Mouse (Mus musculus): ENCODE results near the gene Casp2. TPM values are rescaled to one million over a fixed set of nuclear protein-coding genes. Genes with fewer than 3 reads are reported as not detected.

Casp2 gene
- polyA plus RNA-seq, 1 experiment from 2014 or later = 30.8 TPM

- Histone ChIP-seq H3K4me1 (ENCODE audit: control insufficient read depth in 2 of 2, insufficient read depth in 2 of 2, low read length in 2 of 2) (peaks cover 5 to 12% of the 10 kb centered on the region in 2 experiments; a peak in 3 of 4 replicates), H3K4me2 (ENCODE audit: low read length) (no peak within 1 kb of the TSS), H3K27ac (replicated peaks in 1 of 2; ENCODE audit: control insufficient read depth in 1 of 2, insufficient read depth in 1 of 2, low read depth in 2 of 2, low read length in 2 of 2) (no peak within 1 kb of the TSS), H3K27me3 (ENCODE audit: control insufficient read depth, insufficient read depth, low read length) (no peaks in the 10 kb centered on the region), H3K9me3 (ENCODE audit: control insufficient read depth, low read length) (no peaks in the 10 kb centered on the region), H3K36me3 (ENCODE audit: control insufficient read depth, insufficient read depth, low read length) (peaks cover 35% of the 10 kb centered on the region), H3K4me3 (ENCODE audit: control insufficient read depth in 1 of 2, insufficient read depth in 1 of 2, low read depth in 1 of 2, low read length in 2 of 2) (no peak within 1 kb of the TSS), H3K9ac (ENCODE audit: low read length) (no peak within 1 kb of the TSS)
- no peak for ATAC-seq (ENCODE audit: insufficient number of reproducible peaks, insufficient read depth, low FRiP score, low read depth)
- 48% methylated on average over 4 of the region's 5 CpGs for WGBS
Measured at GRCm38 (mm10) chr6:42286448-42286847, 21.7 kb downstream of the Casp2 start, which contains the start of gene Clcn1. Clcn1 (plus strand) TSS chr6:42286685.

- Histone ChIP-seq H3K4me3 (ENCODE audit: control insufficient read depth in 1 of 2, insufficient read depth in 1 of 2, low read depth in 1 of 2, low read length in 2 of 2) (no peak overlapping the region), H3K27me3 (ENCODE audit: control insufficient read depth, insufficient read depth, low read length) (no peaks in the 10 kb centered on the region), H3K9me3 (ENCODE audit: control insufficient read depth, low read length) (no peaks in the 10 kb centered on the region), H3K4me2 (ENCODE audit: low read length) (no peak overlapping the region), H3K27ac (replicated peaks in 1 of 2; ENCODE audit: control insufficient read depth in 1 of 2, insufficient read depth in 1 of 2, low read depth in 2 of 2, low read length in 2 of 2) (no peak overlapping the region), H3K9ac (ENCODE audit: low read length) (no peak overlapping the region), H3K36me3 (ENCODE audit: control insufficient read depth, insufficient read depth, low read length) (peaks cover 27% of the 10 kb centered on the region), H3K4me1 (ENCODE audit: control insufficient read depth in 2 of 2, insufficient read depth in 2 of 2, low read length in 2 of 2) (peaks cover 5 to 12% of the 10 kb centered on the region in 2 experiments; a peak in 3 of 4 replicates)
- no peak for ATAC-seq (ENCODE audit: insufficient number of reproducible peaks, insufficient read depth, low FRiP score, low read depth)
Measured at GRCm38 (mm10) chr6:42287562-42287961, 22.8 kb downstream of the Casp2 start.

DNA sequence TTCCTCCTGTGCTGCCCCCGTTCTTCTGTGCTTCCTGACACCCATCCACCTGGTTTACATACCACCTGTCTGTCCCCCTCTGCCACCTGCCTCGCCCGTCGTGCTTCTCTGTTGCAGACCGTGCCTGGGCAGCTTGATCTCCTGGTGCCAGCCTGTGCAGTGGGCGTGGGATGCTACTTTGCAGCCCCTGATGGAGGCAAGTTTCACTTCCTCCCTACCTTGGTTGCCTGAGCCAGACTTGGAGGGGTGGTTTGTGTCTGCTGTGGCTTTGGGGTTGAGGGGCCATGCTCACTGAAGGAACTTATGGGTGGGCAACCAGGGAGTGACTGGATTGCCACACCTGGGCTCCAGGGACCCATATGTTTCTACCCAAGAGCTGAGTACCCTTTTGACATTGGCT is 28.5 kb downstream of the Casp2 start:
- H3K9me3 ChIP-seq (ENCODE audit: control insufficient read depth, low read length) = no peaks in the 10 kb centered on the region
- H3K4me3 ChIP-seq (ENCODE audit: control insufficient read depth in 1 of 2, insufficient read depth in 1 of 2, low read depth in 1 of 2, low read length in 2 of 2) = no peak overlapping the region
- H3K9ac ChIP-seq (ENCODE audit: low read length) = no peak overlapping the region
- H3K4me1 ChIP-seq (ENCODE audit: control insufficient read depth in 2 of 2, insufficient read depth in 2 of 2, low read length in 2 of 2) = peaks cover 0 to 3% of the 10 kb centered on the region in 2 experiments; a peak in 1 of 4 replicates
- no peak overlapping the region for H3K27ac ChIP-seq (replicated peaks in 1 of 2; ENCODE audit: control insufficient read depth in 1 of 2, insufficient read depth in 1 of 2, low read depth in 2 of 2, low read length in 2 of 2)
- H3K36me3 ChIP-seq (ENCODE audit: control insufficient read depth, insufficient read depth, low read length) = peaks cover 26% of the 10 kb centered on the region; the same call in 1 of the 2 replicates
- H3K4me2 ChIP-seq (ENCODE audit: low read length) = no peak overlapping the region
- no peak for ATAC-seq (ENCODE audit: insufficient number of reproducible peaks, insufficient read depth, low FRiP score, low read depth)
- no peaks in the 10 kb centered on the region for H3K27me3 ChIP-seq (ENCODE audit: control insufficient read depth, insufficient read depth, low read length)
- WGBS = 86% methylated on average over 6 of the region's 6 CpGs

- Histone ChIP-seq H3K4me3 (ENCODE audit: control insufficient read depth in 1 of 2, insufficient read depth in 1 of 2, low read depth in 1 of 2, low read length in 2 of 2) (no peak overlapping the region), H3K4me2 (ENCODE audit: low read length) (no peak overlapping the region), H3K27me3 (ENCODE audit: control insufficient read depth, insufficient read depth, low read length) (no peaks in the 10 kb centered on the region), H3K9me3 (ENCODE audit: control insufficient read depth, low read length) (no peaks in the 10 kb centered on the region), H3K36me3 (ENCODE audit: control insufficient read depth, insufficient read depth, low read length) (peaks cover 31% of the 10 kb centered on the region), H3K9ac (ENCODE audit: low read length) (no peak overlapping the region), H3K27ac (replicated peaks in 1 of 2; ENCODE audit: control insufficient read depth in 1 of 2, insufficient read depth in 1 of 2, low read depth in 2 of 2, low read length in 2 of 2) (no peak overlapping the region), H3K4me1 (ENCODE audit: control insufficient read depth in 2 of 2, insufficient read depth in 2 of 2, low read length in 2 of 2) (peaks cover 0 to 3% of the 10 kb centered on the region in 2 experiments; a peak in 1 of 4 replicates)
- WGBS = 63% methylated on average over 3 of the region's 3 CpGs
- ATAC-seq (ENCODE audit: insufficient number of reproducible peaks, insufficient read depth, low FRiP score, low read depth) = no peak
Measured at GRCm38 (mm10) chr6:42295549-42296094, 30.8 kb downstream of the Casp2 start.

DNA sequence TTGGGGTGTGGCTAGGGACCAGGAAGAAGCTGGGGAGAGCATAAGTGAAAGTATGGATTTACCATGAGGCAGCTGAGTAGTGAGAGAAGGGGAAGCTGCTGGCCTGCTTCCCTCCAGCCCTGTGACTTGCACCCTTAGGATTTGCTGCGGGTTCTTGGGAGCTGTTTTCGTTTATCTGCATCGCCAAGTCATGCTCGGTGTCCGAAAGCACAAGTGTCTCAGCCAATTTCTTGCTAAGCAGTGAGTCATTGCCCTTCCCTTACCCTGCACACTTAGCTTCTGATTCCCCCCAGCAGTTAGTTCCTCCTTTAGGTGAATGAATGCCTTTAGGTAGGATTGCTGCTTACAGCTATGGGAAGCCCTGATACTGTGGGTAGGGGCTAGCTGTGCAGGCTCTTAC is 34.6 kb downstream of the Casp2 start:
- Histone ChIP-seq H3K27me3 (ENCODE audit: control insufficient read depth, insufficient read depth, low read length) (no peaks in the 10 kb centered on the region), H3K4me2 (ENCODE audit: low read length) (no peak overlapping the region), H3K9ac (ENCODE audit: low read length) (no peak overlapping the region), H3K27ac (replicated peaks in 1 of 2; ENCODE audit: control insufficient read depth in 1 of 2, insufficient read depth in 1 of 2, low read depth in 2 of 2, low read length in 2 of 2) (no peak overlapping the region), H3K36me3 (ENCODE audit: control insufficient read depth, insufficient read depth, low read length) (peaks cover 22% of the 10 kb centered on the region), H3K4me1 (ENCODE audit: control insufficient read depth in 2 of 2, insufficient read depth in 2 of 2, low read length in 2 of 2) (peaks cover 0 to 3% of the 10 kb centered on the region in 2 experiments; a peak in 1 of 4 replicates), H3K9me3 (ENCODE audit: control insufficient read depth, low read length) (no peaks in the 10 kb centered on the region), H3K4me3 (ENCODE audit: control insufficient read depth in 1 of 2, insufficient read depth in 1 of 2, low read depth in 1 of 2, low read length in 2 of 2) (no peak overlapping the region)
- 86% methylated on average over 5 of the region's 5 CpGs for WGBS
- no peak for ATAC-seq (ENCODE audit: insufficient number of reproducible peaks, insufficient read depth, low FRiP score, low read depth)

GRCm38 (mm10) chr6:42309816-42310378 is 45.1 kb downstream of the Casp2 start:
- ATAC-seq (ENCODE audit: insufficient number of reproducible peaks, insufficient read depth, low FRiP score, low read depth) = no peak
- Histone ChIP-seq H3K4me1 (ENCODE audit: control insufficient read depth in 2 of 2, insufficient read depth in 2 of 2, low read length in 2 of 2) (no peaks in the 10 kb centered on the region), H3K27ac (replicated peaks in 1 of 2; ENCODE audit: control insufficient read depth in 1 of 2, insufficient read depth in 1 of 2, low read depth in 2 of 2, low read length in 2 of 2) (no peak overlapping the region), H3K4me3 (ENCODE audit: control insufficient read depth in 1 of 2, insufficient read depth in 1 of 2, low read depth in 1 of 2, low read length in 2 of 2) (no peak overlapping the region), H3K9me3 (ENCODE audit: control insufficient read depth, low read length) (no peaks in the 10 kb centered on the region), H3K4me2 (ENCODE audit: low read length) (no peak overlapping the region), H3K36me3 (ENCODE audit: control insufficient read depth, insufficient read depth, low read length) (peaks cover 54% of the 10 kb centered on the region), H3K9ac (ENCODE audit: low read length) (no peak overlapping the region), H3K27me3 (ENCODE audit: control insufficient read depth, insufficient read depth, low read length) (no peaks in the 10 kb centered on the region)
- 48% methylated on average over 8 of the region's 8 CpGs for WGBS

- 73% methylated on average over 2 of the region's 2 CpGs for WGBS
- Histone ChIP-seq H3K9ac (ENCODE audit: low read length) (no peak overlapping the region), H3K4me2 (ENCODE audit: low read length) (no peak overlapping the region), H3K4me3 (ENCODE audit: control insufficient read depth in 1 of 2, insufficient read depth in 1 of 2, low read depth in 1 of 2, low read length in 2 of 2) (no peak overlapping the region), H3K27me3 (ENCODE audit: control insufficient read depth, insufficient read depth, low read length) (no peaks in the 10 kb centered on the region), H3K9me3 (ENCODE audit: control insufficient read depth, low read length) (no peaks in the 10 kb centered on the region), H3K4me1 (ENCODE audit: control insufficient read depth in 2 of 2, insufficient read depth in 2 of 2, low read length in 2 of 2) (no peaks in the 10 kb centered on the region), H3K36me3 (ENCODE audit: control insufficient read depth, insufficient read depth, low read length) (peaks cover 54% of the 10 kb centered on the region), H3K27ac (replicated peaks in 1 of 2; ENCODE audit: control insufficient read depth in 1 of 2, insufficient read depth in 1 of 2, low read depth in 2 of 2, low read length in 2 of 2) (no peak overlapping the region)
- no peak for ATAC-seq (ENCODE audit: insufficient number of reproducible peaks, insufficient read depth, low FRiP score, low read depth)
Measured at GRCm38 (mm10) chr6:42310427-42311053, 45.8 kb downstream of the Casp2 start.

Measured in heart, embryonic 14.5 days (tissue).